Mouse (Mus musculus) bone marrow, adult 2 months (tissue): ENCODE data around the gene Fli1.

Source experiments
- CTCF ChIP-seq: fragments of 200-500 bp; IDR thresholded peaks from 2 replicates; pipeline ENCODE4 v1.5.1; 2011; ENCODE audit warnings: low read length, control low read depth; ENCODE audit not compliant: control insufficient read depth, insufficient read depth
- POLR2A ChIP-seq: fragments of 200-500 bp; IDR thresholded peaks from 2 replicates; pipeline ENCODE4 v1.6.1; 2011; ENCODE audit warnings: low read depth, mild to moderate bottlenecking, control low read depth, low read length, borderline replicate concordance; ENCODE audit not compliant: control insufficient read depth

DNA sequence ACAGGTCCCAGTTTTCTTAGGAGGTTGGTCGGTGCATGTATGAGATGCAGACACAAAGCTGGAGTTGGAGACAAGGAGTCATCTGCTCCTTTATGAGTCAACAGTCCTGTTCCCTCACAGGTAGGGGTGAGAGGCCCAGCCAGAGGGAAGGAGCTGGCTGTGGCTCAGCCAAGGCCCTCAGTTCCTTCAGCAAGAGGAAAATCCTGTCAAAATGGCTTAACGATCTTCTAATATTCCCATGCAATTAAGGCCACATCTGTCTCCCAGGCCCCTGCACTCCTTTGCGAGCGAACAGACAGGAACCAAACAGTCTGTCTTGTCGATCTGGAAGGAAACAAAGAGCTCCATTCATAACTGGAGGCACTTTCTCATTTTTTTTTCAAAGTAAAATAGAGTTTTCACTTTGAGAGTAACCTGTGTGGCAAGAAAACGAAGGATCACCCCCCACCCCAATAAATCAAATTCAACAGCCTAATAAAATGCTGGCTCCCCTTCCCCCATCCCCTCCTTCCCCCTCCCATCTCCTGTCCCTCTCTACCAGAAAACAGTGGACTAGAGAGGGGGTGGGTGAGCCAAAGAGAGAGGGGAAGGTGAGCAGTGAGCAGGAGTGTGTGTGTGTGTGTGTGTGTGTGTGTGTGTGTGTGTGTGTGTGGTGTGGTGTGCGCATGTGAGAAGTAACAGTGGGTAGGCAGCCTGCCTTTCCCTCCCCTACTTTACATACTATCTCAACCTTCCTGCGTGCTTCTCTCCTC, 47.6 kb downstream of the Fli1 start:
- TF ChIP-seq POLR2A (no peak), CTCF (no peak)
